Mouse (Mus musculus): ENCODE measurements around the gene Acadm. TPM values are rescaled to one million over a fixed set of nuclear protein-coding genes. Genes with fewer than 3 reads are reported as not detected.

The Acadm gene
- polyA plus RNA-seq (2015; fragmentation: Illumina TruSeq; extraction: RNeasy Lipid Tissue Mini Kit (QIAGEN cat#74804); ENCODE audit: insufficient read depth, low read depth, low replicate concordance): 19.4 TPM

DNA sequence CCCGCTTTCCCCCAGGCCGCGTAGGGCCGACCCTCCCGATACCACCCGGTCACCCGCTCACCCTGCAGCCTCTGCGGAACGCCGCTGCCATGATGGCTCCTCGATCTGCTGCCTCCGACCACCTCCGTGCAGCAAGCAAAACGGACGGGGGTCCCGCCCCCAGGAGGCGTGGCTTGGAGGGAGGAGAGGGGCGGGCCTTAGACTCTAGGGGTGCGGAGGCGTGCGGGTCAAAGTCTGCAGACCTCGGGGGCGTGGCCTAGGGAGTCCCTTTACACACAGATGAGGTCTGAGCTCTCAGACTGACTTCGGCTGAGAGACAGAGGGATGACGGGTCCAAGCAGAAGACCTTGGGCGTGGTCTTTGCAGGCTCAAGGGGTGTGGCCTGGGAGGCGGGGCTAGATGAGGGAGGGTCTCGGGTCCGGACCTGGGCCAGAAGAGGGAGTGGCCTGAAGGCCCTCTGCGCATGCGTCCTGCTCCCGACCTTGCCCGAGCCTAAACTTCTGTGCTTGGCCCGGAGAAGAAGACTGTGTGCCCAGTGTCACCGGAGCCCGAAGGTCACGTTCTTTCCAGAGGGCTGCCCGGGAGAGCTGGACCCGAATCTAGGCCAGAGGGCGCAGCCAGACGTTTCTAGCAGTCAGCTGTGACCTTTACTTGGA is at the start of gene Acadm:
TSS of gene Acadm (minus strand) at position 298 of the 656 bp plus-strand sequence.

DNA sequence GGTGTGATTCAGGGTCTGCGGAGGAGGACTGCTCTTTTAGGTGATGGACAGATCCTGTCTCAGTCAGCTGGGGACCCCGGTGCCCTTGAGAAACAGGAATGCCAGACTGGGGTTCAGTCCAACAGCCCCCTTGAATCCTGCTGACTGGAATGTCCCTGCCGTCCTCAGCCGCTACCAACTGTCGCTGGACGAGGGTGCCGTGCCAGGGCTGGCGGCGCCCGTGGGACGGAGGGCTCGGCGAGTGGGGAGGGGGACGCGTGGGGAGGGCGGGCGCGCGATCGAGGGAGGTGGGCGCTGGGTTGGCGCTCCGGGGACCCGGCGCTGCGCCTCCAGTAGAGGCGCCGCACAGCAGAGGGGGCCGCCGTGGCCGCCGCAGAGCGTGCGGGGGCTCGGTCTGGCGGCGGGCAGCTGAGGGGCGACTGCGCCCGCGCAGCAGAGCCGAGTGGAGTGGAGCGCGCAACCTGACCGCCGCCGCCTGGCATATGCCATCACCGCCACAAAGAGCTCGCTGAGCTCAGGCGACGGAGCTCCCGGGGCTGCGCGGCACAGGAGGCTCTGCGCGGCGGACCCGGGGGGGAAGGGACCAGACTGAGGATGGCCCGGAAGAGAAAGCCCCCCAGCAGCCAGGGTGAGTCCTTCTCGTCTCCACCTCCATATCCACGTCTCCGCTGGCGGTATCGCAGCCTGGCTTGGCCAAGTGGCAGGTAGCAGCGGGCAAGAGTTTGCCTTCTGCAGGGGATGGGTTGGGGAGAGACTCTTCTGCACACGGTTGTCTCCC is 28.9 kb upstream of the Acadm start, which contains the start of gene Slc44a5:
TSS of gene Slc44a5 (plus strand) at position 266 of the 778 bp plus-strand sequence.

DNA sequence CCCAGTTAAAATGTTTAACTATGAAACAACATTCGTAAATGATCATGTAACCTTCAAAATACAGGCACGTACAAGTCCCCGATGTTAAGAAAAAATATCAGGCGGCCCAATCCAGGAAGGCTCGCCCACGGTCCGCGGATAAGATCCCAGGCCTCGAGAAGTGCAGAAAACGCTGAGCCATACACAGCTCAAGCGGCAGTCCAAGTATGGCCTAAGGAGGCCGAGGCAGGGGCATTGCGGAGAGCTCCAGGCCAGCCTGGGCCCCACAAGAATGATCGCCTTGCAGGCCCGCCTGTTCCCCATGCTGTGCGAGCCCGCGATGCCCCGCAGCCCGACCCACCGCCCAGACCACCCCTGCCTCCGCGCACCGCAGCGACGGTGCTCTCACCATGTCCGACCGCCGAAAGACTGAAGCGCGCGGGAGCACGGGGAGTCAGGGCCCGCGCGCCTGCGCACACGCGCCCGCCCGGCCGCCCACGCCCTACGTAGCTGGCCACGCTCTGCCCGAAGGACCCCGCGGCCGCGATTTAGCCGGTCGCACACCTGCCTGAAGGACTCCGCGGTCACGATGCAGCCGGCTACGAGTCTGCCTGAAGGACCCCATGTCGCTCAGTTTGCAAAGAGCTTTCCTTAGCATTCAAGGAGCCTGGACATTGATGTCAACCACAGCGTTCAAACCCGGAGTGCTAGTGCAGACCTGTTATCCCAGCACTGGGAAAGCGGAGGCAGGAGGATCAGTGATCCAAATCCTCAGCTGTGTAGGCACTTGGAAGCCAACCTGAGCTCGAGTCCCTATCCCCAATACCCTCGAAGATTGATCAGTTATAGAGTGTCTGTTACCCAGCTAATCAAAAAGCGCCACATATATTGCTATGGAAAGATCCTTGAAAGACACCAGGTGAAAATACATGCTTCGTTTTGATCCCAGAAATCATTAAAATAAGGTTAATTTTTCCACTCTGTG is 31.6 kb downstream of the Acadm start, which contains the start of gene Rabggtb:
TSS of gene Rabggtb (minus strand) at position 464 of the 964 bp plus-strand sequence.

DNA sequence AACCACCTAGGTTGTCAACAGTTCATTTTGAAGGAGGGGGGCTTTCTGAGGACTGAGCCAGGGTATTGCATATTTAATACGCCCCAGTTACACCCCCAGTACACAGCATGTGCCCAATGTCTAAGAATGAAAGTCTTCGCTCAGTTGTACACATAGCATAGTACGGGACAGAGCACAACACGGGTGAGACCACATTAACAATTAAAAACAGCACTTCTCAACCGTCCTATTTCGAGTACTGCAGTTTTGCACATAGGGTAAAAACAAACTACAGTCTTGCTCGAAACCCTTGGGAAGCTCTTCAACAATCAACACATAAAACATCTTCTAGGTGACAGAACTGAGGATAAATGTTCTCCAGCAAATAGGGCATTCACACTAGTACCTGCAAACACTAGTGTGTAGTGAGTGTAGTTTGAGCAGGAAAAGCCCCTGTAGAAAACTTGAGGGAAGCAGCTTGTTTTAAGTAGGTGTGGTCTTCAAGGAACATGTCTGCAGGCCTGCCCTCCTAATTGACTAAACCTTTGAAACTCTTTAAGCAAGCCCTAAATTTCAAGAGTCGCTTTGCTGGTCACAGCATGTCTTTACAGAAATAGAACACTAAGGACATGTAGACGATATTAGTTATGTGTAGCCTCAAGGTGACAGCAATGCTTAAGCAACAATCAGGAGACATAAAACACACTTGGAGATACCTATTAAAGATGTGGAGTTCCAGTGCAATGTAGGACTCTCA is 38.1 kb downstream of the Acadm start, which contains the start of gene Msh4:
TSS of gene Msh4 (minus strand) at position 3 of the 736 bp plus-strand sequence.

Other genes starting within 250 kb of the Acadm start
- 1.3 TPM for gene St6galnac3, start 219.5 kb downstream of the Acadm start, polyA plus RNA-seq (2015; fragmentation: Illumina TruSeq; extraction: RNeasy Lipid Tissue Mini Kit (QIAGEN cat#74804); ENCODE audit: insufficient read depth, low read depth, low replicate concordance)
- gene Asb17, start 100.4 kb downstream of the Acadm start, polyA plus RNA-seq (2015; fragmentation: Illumina TruSeq; extraction: RNeasy Lipid Tissue Mini Kit (QIAGEN cat#74804); ENCODE audit: insufficient read depth, low read depth, low replicate concordance): not detected
- not detected for gene Msh4, start 38.5 kb downstream of the Acadm start, polyA plus RNA-seq (2015; fragmentation: Illumina TruSeq; extraction: RNeasy Lipid Tissue Mini Kit (QIAGEN cat#74804); ENCODE audit: insufficient read depth, low read depth, low replicate concordance)
- 27.1 TPM for gene Rabggtb, start 31.6 kb downstream of the Acadm start, polyA plus RNA-seq (2015; fragmentation: Illumina TruSeq; extraction: RNeasy Lipid Tissue Mini Kit (QIAGEN cat#74804); ENCODE audit: insufficient read depth, low read depth, low replicate concordance)
- gene Slc44a5, start 28.8 kb upstream of the Acadm start, polyA plus RNA-seq (2015; fragmentation: Illumina TruSeq; extraction: RNeasy Lipid Tissue Mini Kit (QIAGEN cat#74804); ENCODE audit: insufficient read depth, low read depth, low replicate concordance): not detected